Mouse (Mus musculus): ENCODE results near the gene 4930452B06Rik.
A peak's percentile ranks its signal among the peaks of the same experiment; 100 is the strongest.
"Not testable (repeated sequence)": the region's sequence is repeated elsewhere in the genome, so short reads cannot be mapped to it uniquely, and the experiment has no call there.

Gene 4930452B06Rik

GRCm38 (mm10) chr14:8665636-8666411 lies at the start of gene 4930452B06Rik:
4930452B06Rik (minus strand) TSS chr14:8666240.
- DNase-seq (ENCODE audit: low spot score in 2 of 2) = peak in 1 of 2 experiments; percentile 1

- DNase-seq (ENCODE audit: low spot score in 2 of 2) = no peak
Measured at GRCm38 (mm10) chr14:8712674-8713073, 46.6 kb upstream of the 4930452B06Rik start.

- DNase-seq (ENCODE audit: low spot score in 2 of 2) = no peak
Measured at GRCm38 (mm10) chr14:8689451-8689850, 23.4 kb upstream of the 4930452B06Rik start.

- no peak for DNase-seq (ENCODE audit: low spot score in 2 of 2)
Measured at GRCm38 (mm10) chr14:8688462-8688861, 22.4 kb upstream of the 4930452B06Rik start.

- no peak for DNase-seq (ENCODE audit: low spot score in 2 of 2)
Measured at GRCm38 (mm10) chr14:8686185-8686584, 20.1 kb upstream of the 4930452B06Rik start.

GRCm38 (mm10) chr14:8679896-8680295 lies 13.9 kb upstream of the 4930452B06Rik start:
- DNase-seq (ENCODE audit: low spot score in 2 of 2) = no peak

GRCm38 (mm10) chr14:8660359-8660758 lies 5.7 kb downstream of the 4930452B06Rik start:
- DNase-seq (ENCODE audit: low spot score in 2 of 2) = no peak

GRCm38 (mm10) chr14:8641650-8642279 lies 24.3 kb downstream of the 4930452B06Rik start:
- no peak for DNase-seq (ENCODE audit: low spot score in 2 of 2)

- DNase-seq (ENCODE audit: low spot score in 2 of 2) = no peak
Measured at GRCm38 (mm10) chr14:8632211-8632610, 33.8 kb downstream of the 4930452B06Rik start.

- no peak for DNase-seq (ENCODE audit: low spot score in 2 of 2)
Measured at GRCm38 (mm10) chr14:8628406-8628805, 37.6 kb downstream of the 4930452B06Rik start.

- no peak for DNase-seq (ENCODE audit: low spot score in 2 of 2)
Measured at GRCm38 (mm10) chr14:8627481-8627880, 38.6 kb downstream of the 4930452B06Rik start.

- no peak for DNase-seq (ENCODE audit: low spot score in 2 of 2)
Measured at GRCm38 (mm10) chr14:8621164-8621563, 44.9 kb downstream of the 4930452B06Rik start.

GRCm38 (mm10) chr14:8620580-8620979 lies 45.5 kb downstream of the 4930452B06Rik start:
- no peak for DNase-seq (ENCODE audit: low spot score in 2 of 2)

- no peak for DNase-seq (ENCODE audit: low spot score in 2 of 2)
Measured at GRCm38 (mm10) chr14:8615636-8616035, 50.4 kb downstream of the 4930452B06Rik start.

- DNase-seq (ENCODE audit: low spot score in 2 of 2) = not testable (repeated sequence)
Measured at GRCm38 (mm10) chr14:8614430-8614829, 51.6 kb downstream of the 4930452B06Rik start.

GRCm38 (mm10) chr14:8612080-8612479 lies 54.0 kb downstream of the 4930452B06Rik start:
- no peak for DNase-seq (ENCODE audit: low spot score in 2 of 2)

- no peak for DNase-seq (ENCODE audit: low spot score in 2 of 2)
Measured at GRCm38 (mm10) chr14:8610108-8610507, 55.9 kb downstream of the 4930452B06Rik start.

GRCm38 (mm10) chr14:8608559-8609171 lies 57.4 kb downstream of the 4930452B06Rik start:
- no peak for DNase-seq (ENCODE audit: low spot score in 2 of 2)

GRCm38 (mm10) chr14:8604898-8605297 lies 61.1 kb downstream of the 4930452B06Rik start:
- no peak for DNase-seq (ENCODE audit: low spot score in 2 of 2)

GRCm38 (mm10) chr14:8585031-8585430 lies 81.0 kb downstream of the 4930452B06Rik start:
- no peak for DNase-seq (ENCODE audit: low spot score in 2 of 2)

- not testable (repeated sequence) for DNase-seq (ENCODE audit: low spot score in 2 of 2)
Measured at GRCm38 (mm10) chr14:8551006-8551405, 115.0 kb downstream of the 4930452B06Rik start.

GRCm38 (mm10) chr14:8549108-8549507 lies 116.9 kb downstream of the 4930452B06Rik start:
- no peak for DNase-seq (ENCODE audit: low spot score in 2 of 2)

- DNase-seq (ENCODE audit: low spot score in 2 of 2) = no peak
Measured at GRCm38 (mm10) chr14:8536024-8536423, 130.0 kb downstream of the 4930452B06Rik start.

All from natural killer cell, adult 2 months (primary cell).